ENCODE assay signal across 14 mouse cellular contexts in genomic region chr1:51225156-51225555, GRCm38 (mm10).
"Had no signal": no experiment of that assay in that cellular context is flagged by ENCODE, and none has a peak within 500 bp of the region (broad histone marks: within the 10 kb centered on the region; RNA-seq: fewer than 3 reads in every experiment).

No protein-coding gene starts in this region.

- H3K9me3 ChIP-seq: liver, embryonic 13.5 days; liver, embryonic 15.5 days; midbrain, embryonic 13.5 days; midbrain, embryonic 15.5 days; stomach, embryonic 15.5 days had no signal

- DNase-seq: liver, embryonic 13.5 days; liver, postnatal 0 days; right cerebral cortex, postnatal 14 days; thymus, adult 2 months; thymus, postnatal 25 days; thymus, postnatal 4 days had no signal

- H3K4me2 ChIP-seq: liver, embryonic 11.5 days; liver, embryonic 13.5 days; liver, embryonic 15.5 days; midbrain, embryonic 11.5 days; midbrain, embryonic 13.5 days; midbrain, embryonic 15.5 days; neural tube, embryonic 12.5 days; stomach, embryonic 15.5 days had no signal

- H3K4me3 ChIP-seq: liver, embryonic 13.5 days; liver, embryonic 15.5 days; midbrain, embryonic 13.5 days; midbrain, embryonic 15.5 days; neural tube, embryonic 12.5 days; stomach, embryonic 15.5 days had no signal

- H3K9ac ChIP-seq: liver, embryonic 13.5 days; liver, embryonic 15.5 days; liver, postnatal 0 days; midbrain, embryonic 13.5 days; midbrain, embryonic 15.5 days; neural tube, embryonic 12.5 days; stomach, embryonic 15.5 days had no signal

- H3K4me1 ChIP-seq: liver, embryonic 13.5 days; liver, embryonic 15.5 days; midbrain, embryonic 13.5 days; midbrain, embryonic 15.5 days; neural tube, embryonic 12.5 days; stomach, embryonic 15.5 days had no signal

- H3K27me3 ChIP-seq: liver, embryonic 13.5 days; liver, embryonic 15.5 days; midbrain, embryonic 13.5 days; midbrain, embryonic 15.5 days; neural tube, embryonic 12.5 days; stomach, embryonic 15.5 days had no signal

- H3K27ac ChIP-seq: liver, embryonic 13.5 days; liver, embryonic 15.5 days; midbrain, embryonic 13.5 days; midbrain, embryonic 15.5 days; neural tube, embryonic 12.5 days; stomach, embryonic 15.5 days; stomach, postnatal 0 days had no signal

- ATAC-seq: liver, postnatal 0 days; midbrain, embryonic 13.5 days; midbrain, embryonic 15.5 days had no signal

- H3K36me3 ChIP-seq: liver, embryonic 13.5 days; liver, embryonic 15.5 days; midbrain, embryonic 13.5 days; midbrain, embryonic 15.5 days; neural tube, embryonic 12.5 days; stomach, embryonic 15.5 days had no signal
